Mouse (Mus musculus) embryo, embryonic 10 days (tissue): ENCODE measurements at regions not wholly inside any gene's neighbourhood (a gene's known extent, or its start where the extent isn't known, plus 50 kb on each side); places are given as distances from the start of the nearest gene placed in this dataset.

Experiments used
- DNase-seq: peaks from one replicate; pipeline ENCODE4 v3.0.0-alpha.2; 2015; ENCODE audit warnings: low spot score

- peak; percentile 8 for DNase-seq
These were observed 815.3 kb upstream of the Ghitm start for GRCm38 (mm10) chr14:37950212-37950876.
